Mouse (Mus musculus) testis, adult 2 months (tissue): ENCODE measurements around the gene Foxn3.

Experiments used
- CTCF ChIP-seq: fragments of 200-500 bp; IDR thresholded peaks from 2 replicates; pipeline ENCODE4 v1.5.1; 2012; ENCODE audit warnings: low read depth, mild to moderate bottlenecking, inconsistent platforms, low read length, moderate library complexity; ENCODE audit not compliant: control insufficient read depth, insufficient read depth, insufficient replicate concordance
- POLR2A ChIP-seq: fragments of 200-500 bp; IDR thresholded peaks from 2 replicates; pipeline ENCODE4 v1.6.1; 2012; ENCODE audit warnings: low read depth, mild to moderate bottlenecking, inconsistent platforms, low read length, moderate library complexity; ENCODE audit not compliant: control insufficient read depth

GRCm38 (mm10) chr12:99305784-99306535, 257.4 kb downstream of the Foxn3 start:
- TF ChIP-seq POLR2A: no peak
- TF ChIP-seq CTCF: no peak
